Mouse (Mus musculus) stomach, postnatal 0 days (tissue): Measurements from ENCODE around the gene Rrp1b.

Source experiments
- CTCF ChIP-seq: IDR thresholded peaks from 2 replicates; pipeline ENCODE4 v1.5.1; 2016; ENCODE audit warnings: antibody characterized with exemption, low read depth, mild to moderate bottlenecking, moderate library complexity
- EP300 ChIP-seq: optimal IDR thresholded peaks from 2 replicates; pipeline ENCODE3; 2016; ENCODE audit warnings: antibody characterized with exemption

DNA sequence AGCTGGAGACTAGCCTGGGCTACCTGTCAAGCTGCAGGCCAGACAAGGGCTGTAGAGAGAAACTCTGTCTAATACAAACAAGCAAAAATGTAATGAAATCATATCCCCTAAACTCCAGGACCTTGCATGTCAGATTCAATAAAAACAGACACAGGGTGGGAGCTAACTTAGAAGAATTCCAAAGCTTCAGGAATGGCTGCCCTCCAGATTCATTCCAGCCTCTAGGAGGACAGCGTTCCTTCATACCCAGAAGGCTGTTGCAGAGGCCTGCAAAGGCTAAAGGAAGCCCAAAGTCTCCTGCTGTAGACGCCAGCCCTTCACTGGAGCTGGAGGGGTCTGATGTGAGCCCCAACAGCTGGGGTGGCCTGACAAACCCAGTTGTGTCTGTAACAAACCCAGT lies 70.5 kb downstream of the Rrp1b start:
- peak; percentile 53 for TF ChIP-seq CTCF
- no peak for TF ChIP-seq EP300
